Mouse (Mus musculus) megakaryocyte, embryonic 14.5 days (primary cell): ENCODE data around the gene Nrip1.

Experiments used
- FLI1 ChIP-seq: IDR thresholded peaks from 2 replicates; pipeline ENCODE4 v1.6.1; 2012; ENCODE audit warnings: low read length, inconsistent platforms, mixed read lengths
- GATA1 ChIP-seq: IDR thresholded peaks from 3 replicates; pipeline ENCODE4 v1.6.1; 2012; ENCODE audit warnings: mixed read lengths, low read length, inconsistent platforms, borderline replicate concordance

DNA sequence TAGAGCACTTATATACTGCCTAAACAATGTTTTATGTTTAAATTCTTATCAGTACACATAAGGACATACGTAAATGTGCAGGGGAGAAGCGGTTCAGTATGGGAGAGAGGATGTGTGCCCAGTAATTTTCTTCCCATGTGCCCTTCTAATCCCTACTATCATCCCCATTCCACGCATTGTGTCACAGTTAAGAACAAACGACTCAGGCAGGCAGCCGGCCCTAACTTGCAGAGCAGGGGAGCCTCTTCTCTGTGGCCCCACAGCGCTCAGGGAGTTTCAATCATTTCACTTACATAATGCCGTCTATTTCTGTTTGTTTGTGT, 71.9 kb downstream of the Nrip1 start:
- TF ChIP-seq GATA1 (no peak), FLI1 (no peak)
